Mouse (Mus musculus) ovary, postnatal 10 days (tissue): ENCODE results near the gene Slc13a5.

Experiments
- DNase-seq: peaks from one replicate; pipeline ENCODE4 v3.0.0; 2022; ENCODE audit warnings: low spot score

Gene Slc13a5

DNA sequence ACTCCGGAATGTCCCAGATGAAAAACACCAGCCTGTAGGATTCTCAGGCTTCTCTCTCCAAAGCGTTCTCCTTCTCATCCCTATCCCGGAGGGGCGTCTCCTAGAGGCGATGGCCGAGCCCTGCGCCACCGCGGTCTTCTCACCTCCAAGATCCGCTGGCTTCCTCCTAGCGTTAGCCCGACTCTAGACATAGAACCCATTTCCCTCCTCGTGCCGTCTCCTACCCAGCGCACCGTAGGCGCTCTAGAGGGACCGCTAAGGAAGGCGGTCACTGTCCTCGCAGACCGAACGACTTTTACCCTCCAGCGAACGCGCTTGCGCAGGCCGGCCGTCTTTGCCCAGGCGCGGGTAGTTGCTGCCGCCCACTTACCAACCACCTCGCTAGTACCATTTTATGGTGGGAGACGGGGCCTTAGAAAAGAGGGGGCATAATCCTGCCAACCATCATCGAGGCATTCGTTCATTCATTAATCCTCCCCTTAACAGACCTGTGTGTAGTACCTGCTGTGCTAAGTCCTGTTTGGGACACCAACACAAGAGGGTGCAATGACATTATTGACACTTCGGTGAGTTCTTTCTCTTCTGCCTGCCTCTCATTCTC is at the start of gene Slc13a5:
Slc13a5 (minus strand) TSS at position 263 of the 601 bp plus-strand sequence.
- DNase-seq = no peak

DNA sequence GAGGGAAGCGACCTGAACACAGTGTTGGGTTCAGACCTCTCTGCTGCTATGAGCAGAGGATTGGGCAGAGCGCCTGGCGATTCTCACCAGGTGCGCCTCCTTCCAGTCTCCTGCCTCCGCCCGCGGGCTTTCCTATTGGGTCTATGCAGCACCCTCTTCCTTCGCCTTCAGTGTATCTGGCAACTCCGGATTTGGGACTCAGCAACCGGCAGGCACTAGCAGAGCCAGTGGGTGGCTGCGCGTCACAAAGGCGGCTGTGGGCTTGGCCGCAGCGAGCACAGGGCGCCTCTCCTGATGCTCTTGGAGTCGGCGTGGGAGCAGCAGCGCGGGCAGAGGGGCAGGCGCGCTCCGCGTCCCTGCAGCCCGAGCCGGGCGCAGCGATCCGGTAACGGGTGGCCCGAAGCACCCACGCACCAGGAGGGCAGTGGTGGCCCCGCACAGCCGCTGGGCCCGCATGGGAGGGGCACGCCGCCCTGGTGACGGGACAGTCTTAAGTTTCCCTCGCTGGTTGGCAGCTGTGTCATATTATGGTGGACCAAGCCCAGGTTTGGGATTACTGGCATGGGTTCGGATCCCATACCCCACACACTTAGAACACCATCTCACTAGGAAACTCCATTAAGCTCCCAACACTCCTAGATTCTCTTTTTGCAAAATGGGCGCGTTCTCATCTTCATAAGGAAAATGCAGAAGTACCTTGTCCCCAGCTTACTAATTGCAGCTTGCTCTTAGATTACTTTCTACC is 47.3 kb upstream of the Slc13a5 start, which contains the start of gene Fbxo39:
Fbxo39 (plus strand) TSS at position 294 of the 745 bp plus-strand sequence.
- no peak for DNase-seq

DNA sequence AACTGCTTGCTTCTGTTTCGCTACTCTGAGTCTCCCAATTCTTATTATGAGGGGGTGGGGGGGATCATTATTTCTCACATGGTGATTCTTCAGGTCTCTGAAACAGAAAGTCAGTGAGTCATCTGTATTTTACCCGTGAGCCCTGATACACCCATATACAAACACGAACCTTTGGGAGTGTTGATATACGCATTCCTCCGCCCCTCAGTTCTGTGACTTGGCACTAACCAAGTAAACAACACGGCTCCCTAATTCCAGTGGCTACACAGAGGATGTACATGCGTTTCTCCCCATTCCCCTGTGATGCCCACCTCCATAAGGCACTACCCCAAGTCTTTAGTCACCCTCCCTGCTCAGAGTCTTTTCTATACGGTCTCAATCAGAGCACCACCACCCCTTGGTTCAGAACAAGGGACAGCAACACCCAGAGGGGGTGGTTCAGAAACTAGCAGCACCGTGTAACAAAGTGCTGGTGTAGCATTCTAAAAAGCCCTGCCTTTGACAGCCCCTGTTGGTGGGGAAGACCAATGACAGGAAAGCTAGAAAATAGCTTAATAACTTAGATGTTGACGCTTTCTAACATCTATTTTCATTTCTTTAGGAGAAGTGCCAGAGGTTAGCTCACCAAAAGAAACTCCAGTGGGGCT is 44.5 kb upstream of the Slc13a5 start:
- DNase-seq = no peak

DNA sequence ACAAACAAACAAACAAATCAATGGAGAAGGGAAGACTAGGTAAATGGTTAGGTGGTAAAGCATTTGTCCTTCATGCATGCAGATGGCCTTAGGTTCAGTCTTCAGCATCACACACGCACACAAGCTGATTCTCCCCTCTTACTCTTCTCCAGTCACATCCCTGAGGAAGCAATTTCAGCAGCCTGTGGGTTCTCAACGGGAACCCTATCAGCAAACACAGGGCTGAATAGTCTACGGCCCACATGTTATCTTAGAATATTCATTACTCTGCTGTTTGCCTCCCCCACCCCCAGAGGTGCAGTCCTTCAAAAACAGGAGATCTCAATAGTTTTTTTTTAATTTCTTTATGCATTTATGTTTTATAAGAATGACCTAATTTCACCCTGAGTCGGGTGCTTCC is 43.5 kb upstream of the Slc13a5 start:
- no peak for DNase-seq

DNA sequence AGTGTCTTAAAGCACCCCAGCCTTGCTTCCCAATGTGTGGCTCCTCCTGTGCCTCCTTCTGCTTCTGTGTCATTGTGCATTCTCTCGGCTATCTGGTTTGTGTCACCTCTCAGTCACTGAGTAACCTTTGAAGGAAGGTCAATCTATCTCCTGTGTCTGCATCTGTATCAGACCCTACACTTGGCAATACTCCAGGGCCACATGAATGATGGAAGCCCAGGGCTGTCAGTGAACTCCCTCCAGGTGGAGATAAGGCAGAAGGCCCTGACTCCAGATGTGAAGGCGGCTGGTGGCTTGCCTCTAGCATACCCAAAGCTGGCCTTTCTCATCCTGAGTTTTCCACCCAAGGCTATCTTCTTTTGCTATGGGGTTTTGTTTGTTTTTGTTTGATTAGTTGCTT is 42.0 kb upstream of the Slc13a5 start:
- DNase-seq = no peak

DNA sequence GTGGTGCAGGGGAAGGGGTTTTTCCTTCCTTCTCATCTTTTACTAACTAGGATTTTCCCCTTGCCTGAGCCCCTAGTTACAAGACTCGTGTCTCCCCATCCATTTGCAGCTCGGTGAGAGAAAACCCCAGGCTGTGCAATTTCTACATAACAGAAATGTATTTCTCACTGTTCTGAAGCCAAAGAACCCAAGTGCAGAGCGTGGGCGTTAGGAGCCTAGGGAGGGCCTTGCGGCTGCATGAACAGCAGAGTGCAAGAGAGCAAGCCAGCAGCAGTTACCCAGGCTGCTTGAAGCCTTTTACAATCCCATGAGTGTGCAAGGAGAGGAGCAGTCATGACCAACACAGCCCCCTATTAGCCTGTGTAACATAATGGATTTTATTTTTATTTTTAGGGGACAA is 40.4 kb upstream of the Slc13a5 start:
- no peak for DNase-seq

DNA sequence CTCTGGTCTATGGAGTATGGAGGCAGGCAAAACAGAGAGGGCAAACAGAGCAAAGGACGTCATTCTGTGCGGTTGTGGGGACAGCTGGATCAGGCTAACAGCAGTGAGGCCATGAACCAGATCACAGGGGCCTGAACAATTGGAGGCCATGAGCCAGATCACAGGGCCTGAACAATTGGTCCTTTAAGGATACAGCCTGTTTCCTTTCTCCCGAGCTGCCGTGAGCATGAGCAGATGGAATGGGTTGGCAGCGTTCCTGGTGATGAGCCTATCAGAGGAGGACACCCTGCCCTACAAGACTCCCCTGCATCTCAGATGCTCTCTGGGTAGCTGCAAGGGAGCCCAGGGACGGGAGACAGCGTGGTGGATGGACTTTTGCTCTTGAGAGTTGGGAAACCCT is 35.2 kb upstream of the Slc13a5 start:
- DNase-seq = no peak

DNA sequence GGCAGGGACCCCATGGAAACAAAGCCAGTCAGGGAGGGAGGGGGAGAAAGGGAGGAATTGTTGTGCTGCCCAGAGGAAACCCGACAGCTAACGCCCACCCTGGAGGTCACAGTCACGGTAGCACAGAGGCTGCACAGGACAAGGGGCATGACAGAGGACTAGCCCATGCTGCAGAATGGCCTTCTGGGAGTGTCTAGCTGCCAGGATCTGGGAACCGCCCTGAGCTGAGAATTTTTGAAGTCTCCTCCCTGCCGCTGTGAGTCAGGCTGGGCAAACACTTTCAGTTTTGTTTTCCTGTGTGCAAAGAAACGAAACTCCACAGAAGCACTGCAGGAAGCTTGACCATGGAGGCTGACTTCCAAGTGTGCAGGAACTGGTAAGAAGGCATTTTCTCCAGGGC is 34.3 kb upstream of the Slc13a5 start, which contains the start of gene Xaf1:
Xaf1 (plus strand) TSS at position 296 of the 400 bp plus-strand sequence.
- DNase-seq = peak; percentile 41

DNA sequence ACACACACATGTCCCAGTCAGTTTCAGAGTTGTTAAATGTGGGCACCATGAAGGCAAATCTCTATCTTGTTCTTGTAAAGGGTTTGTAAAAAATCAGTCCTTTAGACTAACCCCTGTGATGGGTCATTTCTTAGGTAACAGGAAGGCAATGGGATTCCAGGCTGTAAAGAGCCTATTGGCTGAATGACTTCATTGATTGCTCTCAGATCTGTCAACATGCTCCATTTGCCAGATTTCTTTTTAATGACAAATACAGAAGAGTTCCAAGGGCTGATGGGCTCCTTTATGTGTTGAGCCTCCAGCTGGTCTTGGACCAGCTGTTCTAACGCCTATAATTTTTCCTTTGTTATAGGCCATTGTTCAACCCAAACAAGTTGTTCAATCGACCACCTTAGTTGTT is 26.1 kb upstream of the Slc13a5 start:
- DNase-seq = no peak

DNA sequence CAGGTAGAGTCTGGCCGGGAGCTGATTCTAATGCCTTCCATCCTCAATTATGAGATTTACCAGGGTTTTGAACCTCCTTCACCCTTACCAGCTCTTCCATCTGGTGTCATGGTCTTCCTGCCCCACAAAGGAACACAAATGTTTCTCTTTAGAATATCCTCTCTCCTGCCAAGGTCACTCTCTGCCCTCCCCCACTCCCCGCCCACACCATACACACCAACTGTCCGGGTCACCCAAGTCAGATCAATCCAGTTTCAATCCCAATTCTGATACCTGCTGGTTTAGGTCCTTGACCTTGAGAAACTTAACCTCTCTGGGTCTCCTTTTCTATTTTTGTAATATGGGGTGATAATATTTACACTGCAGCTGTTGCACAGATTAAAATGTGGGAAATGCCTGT is 20.5 kb upstream of the Slc13a5 start:
- DNase-seq = no peak

DNA sequence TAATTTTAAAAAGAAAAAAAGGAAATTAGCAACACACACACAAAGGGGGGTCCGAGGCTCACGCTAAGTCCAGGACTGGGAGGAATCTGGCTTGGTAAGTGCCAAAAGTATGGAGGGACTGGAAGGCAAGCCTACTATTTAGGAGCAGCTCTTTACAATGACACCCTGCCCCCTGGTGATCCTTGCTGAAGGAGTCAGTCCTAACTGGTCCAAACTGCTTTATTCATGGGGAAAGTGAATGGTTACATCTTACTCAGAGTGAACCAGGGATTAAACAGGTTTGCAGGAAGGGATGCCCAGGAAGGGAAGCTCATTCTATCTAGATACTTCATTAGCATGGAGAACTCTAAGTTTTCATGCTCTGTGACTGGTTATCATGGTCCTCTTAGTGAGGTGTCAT is 20.1 kb upstream of the Slc13a5 start:
- no peak for DNase-seq

DNA sequence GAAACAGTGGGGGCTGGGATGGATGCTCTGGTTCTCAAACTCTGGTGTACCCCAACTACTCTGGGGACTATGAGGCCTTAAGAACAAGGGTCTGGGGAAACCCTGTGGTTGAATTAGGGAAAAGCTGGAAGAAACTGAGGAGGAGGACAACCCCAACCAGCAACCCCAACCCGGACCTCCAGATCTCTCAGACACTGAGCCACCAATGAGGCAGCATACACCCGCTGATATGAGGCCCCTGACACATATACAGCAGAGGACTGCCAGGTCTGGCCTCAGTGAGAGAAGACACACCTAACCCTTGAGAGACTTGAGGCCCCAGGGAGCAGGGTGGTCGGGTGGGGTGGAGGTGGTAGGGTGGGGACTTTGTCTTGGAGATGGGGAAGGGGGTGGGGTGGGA is 19.6 kb upstream of the Slc13a5 start:
- no peak for DNase-seq

DNA sequence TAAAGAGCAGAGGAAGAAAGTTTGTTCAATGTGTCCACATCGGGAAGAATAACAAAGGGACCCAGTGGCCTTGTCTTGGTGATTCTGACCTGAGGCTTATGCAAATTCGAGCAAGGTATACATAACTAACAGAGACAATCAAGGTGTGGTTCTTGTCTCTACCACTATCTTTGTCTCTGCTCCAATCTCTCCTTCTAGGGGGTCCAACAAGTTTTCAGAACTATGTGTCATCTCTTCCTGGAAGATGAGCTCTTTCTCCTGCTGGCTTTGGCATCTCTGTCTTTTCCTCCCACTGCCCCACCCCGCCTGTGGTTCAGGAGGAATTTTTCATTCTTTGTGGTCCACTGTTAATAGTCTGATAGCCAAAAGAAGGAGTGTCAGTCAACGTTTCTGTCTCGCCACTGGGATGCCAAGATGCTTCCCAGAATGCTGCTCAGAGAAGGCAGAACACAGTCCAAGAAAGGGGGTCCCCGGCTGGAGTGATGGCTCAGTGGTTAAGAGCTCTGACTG is 19.0 kb upstream of the Slc13a5 start:
- DNase-seq = no peak

DNA sequence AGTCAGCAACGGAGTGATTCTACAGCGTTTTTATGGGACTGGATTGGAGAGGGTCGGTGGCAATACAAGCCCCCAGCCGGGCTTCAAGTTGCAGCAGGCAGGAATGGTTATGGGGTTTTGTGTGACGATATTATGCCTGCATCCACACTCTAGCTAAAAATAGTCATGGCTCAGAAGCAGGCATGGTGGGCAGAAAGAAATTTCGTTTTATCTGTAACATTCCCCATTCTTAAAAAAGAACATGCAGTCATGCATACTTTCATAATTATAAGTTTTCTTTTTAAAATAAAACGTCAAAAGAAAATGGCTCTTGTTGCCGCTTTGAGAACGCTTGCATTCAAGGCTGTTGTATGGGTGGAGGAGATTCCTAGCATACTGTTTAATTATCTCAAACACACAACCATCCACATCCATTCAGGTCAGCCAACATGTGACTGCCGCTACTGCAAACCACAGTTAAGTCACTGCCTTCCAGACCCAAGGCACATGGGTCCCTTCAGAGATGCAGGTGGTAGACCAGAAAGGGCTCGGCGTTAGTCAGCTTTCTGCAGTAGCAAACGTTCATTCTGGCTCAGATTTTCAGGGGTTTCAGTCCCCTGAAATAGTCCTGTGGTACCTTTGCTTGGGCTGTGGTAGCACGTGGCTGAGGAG is 17.6 kb upstream of the Slc13a5 start:
- DNase-seq = no peak

DNA sequence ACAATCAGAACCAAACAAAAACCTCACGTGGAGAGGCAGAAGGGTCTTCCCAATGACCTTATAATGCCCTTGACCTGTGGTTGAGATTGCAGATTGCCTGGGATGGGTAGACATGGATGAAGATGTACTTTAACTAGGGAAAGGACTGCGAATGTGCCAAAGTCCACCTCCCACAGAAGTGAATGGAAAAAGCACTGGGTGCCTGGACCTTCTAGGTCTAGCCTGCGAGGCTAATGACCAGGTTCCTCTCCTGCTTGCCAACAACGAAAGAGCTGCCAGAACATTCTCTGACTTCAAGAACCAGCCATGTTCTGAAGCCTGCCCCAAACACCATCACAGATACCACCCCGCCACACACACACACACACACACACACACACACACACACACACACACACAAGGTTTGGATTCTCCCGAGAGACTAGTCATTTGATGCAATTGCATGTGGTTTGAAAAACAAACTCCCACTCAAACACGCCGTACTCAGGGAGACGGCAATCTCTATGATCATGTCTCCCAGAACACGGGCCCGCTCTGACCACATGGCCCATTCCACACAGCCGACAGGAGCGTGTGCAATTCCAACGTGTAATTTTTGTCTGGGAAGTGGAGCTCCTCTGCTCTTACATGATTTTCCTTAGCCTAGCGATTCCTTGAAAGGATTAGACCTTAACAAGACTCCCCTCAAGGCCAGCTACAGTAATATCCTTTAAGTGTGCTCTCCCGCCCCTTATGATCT is 16.6 kb upstream of the Slc13a5 start:
- DNase-seq = no peak

DNA sequence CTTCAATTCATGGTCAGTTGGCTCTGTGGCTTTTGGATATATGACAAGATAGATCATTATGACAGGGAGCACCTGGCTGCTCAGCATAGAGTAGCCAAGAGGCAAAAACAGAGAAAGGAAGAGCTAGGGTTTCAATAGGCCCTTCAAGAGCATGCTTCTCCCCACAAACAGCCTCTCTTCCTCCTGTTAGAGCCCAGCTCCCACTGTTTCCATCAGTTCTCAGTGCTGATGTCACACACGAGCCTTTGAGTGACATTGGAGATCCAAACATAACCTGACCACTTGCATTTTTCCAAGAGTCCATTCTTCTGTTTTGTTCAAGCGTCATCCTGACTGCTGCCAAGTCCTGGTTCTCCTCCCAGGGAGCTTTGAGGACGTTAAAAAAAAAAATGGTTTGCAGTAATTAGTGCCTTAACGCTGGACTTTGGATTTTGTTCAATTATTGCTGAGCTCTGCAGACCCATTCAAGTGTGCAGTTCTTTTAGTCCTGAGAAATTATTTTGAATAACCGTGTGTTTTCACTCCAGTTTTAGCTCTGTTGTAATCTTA is 14.9 kb upstream of the Slc13a5 start:
- DNase-seq = no peak

DNA sequence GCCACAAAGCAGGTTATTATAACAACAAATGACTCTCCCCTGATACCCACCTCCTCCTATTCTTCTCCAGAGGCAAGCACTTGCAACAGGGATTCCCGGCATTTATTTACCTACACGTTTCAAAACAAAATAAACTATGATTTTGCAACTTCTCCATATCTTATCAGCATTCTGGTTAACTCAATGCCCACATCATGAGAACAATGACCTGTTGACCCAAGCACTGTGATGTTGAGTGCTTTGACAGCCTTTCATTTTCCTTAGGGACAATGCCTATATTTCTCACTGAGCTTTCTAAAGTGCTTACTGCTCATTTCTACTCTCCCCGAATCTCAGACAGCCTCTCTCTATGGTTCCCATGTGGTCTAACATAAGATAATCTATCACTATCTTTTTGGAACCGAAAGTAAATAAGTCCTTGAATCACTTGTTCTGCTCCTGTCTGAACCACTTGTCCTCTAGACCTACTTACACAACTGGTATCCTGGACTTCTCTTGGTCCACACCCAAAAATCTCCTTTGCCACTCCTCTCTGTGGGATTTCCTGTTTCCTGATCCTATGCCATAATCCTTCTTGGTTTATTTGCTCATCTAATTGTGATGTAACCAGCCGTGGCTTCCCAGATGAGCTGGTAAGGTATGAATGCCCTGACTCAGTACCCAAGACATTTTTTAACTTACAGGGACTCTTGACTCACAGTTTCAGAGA is 14.3 kb upstream of the Slc13a5 start:
- no peak for DNase-seq

DNA sequence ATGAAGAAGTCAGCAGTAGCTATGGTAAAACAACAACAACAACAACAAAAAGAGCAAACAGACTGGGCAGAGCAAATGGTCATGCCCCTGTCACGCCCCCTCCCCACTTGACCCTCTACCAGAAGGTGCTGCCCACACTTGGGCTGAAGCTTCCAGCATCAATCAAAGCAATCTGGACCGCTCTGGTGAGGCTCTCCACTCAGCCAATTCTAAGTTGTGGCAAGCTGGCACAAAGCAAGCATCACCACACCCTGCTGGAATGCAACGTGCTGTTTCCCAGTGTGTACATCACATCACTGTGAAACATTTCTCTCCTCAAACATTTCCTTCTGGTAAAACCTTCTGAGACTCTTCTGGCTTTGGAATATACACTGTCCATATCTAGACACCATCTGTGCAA is 6.3 kb upstream of the Slc13a5 start:
- DNase-seq = no peak

DNA sequence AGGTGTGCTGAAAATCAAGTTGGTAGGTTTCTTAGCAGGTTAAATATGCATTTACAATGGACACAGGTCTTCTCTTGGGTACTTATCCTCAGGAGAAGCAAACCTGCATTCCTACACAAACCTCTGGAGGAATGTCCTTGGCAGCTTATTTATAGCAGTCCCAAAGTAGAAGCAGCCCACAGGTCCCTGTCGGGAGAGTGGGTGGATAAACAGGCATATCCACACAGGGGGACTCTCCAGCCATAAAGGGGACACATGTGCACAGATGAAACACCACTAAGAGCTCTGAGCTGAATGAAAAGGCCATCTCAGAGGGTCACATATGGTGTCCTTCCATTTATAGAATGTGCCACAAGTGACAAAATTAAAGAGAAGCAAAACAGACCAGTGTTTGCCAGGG is 4.7 kb upstream of the Slc13a5 start:
- DNase-seq = no peak

DNA sequence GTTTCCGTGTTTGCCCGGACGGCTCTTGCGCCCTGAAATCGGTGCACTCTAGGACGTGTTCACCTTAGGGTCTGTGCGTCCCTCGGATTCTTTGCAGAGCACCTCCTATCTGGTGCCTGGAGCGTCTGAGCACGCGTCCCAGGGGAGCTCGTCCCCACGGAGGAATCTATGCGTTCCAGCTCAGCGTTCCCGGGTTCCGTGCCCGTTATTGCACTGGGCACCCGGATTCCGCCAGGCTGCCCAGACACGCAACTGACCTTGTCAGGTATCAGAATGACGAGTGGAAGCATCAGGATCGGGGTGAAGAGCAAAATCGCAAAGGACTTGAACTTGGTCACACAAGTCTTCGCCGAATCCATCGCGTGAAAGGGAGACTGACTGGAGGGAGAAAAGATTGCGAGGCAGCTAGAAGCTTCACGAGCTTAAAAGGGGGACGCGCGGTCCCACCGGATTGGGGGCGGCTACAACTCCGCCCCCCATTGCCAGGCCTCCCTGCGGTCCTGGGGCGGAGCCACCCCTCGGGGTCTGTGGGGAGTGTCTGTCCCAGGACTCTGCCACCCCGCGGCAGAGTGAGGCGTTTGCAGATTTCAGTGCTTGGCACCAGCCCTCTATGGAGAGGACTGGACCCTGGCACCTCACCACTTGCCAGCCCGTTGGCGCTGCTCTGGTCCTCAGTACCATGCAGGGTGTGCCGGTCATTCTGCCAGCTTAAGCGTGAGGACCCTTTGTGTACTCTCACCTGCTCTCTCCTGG is 639 bp downstream of the Slc13a5 start:
- DNase-seq = peak; percentile 27
